Mouse (Mus musculus) adrenal gland, postnatal 25 days (tissue): Measurements from ENCODE around the gene Mgst3. TPM values are rescaled to one million over a fixed set of nuclear protein-coding genes. Genes with fewer than 3 reads are reported as not detected.

Experiments used
- DNase-seq: peaks from one replicate; pipeline ENCODE4 v3.0.0; 2021; ENCODE audit warnings: mixed read lengths
- long read RNA-seq: library from polyadenylated mRNA; stranded (forward); transcript quantifications from one replicate; pipeline ENCODE4 v2.0.0, GENCODE M21; 2021
- total RNA-seq: library from RNA; stranded (reverse); gene quantifications from 2 replicates; pipeline ENCODE4 v1.2.3, GENCODE M21; 2021

Gene Mgst3
- 88.5 and 95.1 TPM in 2 replicates for total RNA-seq
- long read RNA-seq, transcript Mgst3-201 (6 exons, 1,097 nt) = major isoform, 91 of 101 reads
- long read RNA-seq, partial matches to known transcripts = 6 of 101 reads
- long read RNA-seq, other reads (novel, unspliced or antisense) = 4 of 101 reads

GRCm38 (mm10) chr1:167393683-167394492 is at the start of gene Mgst3:
Mgst3 (minus strand) TSS chr1:167393841.
- peak; percentile 96 for DNase-seq

GRCm38 (mm10) chr1:167438231-167438885 is 44.7 kb upstream of the Mgst3 start:
- DNase-seq = no peak

- DNase-seq = no peak
Observed at GRCm38 (mm10) chr1:167437091-167437490, 43.5 kb upstream of the Mgst3 start.

- DNase-seq = no peak
Observed at GRCm38 (mm10) chr1:167436186-167436975, 42.7 kb upstream of the Mgst3 start.

GRCm38 (mm10) chr1:167434931-167435330 is 41.3 kb upstream of the Mgst3 start:
- no peak for DNase-seq

GRCm38 (mm10) chr1:167430976-167431676 is 37.5 kb upstream of the Mgst3 start:
- DNase-seq = no peak

GRCm38 (mm10) chr1:167426681-167427080 is 33.0 kb upstream of the Mgst3 start:
- DNase-seq = no peak

- DNase-seq = no peak
Observed at GRCm38 (mm10) chr1:167425572-167425971, 31.9 kb upstream of the Mgst3 start.

- DNase-seq = peak; percentile 8
Observed at GRCm38 (mm10) chr1:167422501-167423240, 29.0 kb upstream of the Mgst3 start.

GRCm38 (mm10) chr1:167414846-167415245 is 21.2 kb upstream of the Mgst3 start:
- peak; percentile 65 for DNase-seq

GRCm38 (mm10) chr1:167411991-167412715 is 18.5 kb upstream of the Mgst3 start:
- DNase-seq = no peak

GRCm38 (mm10) chr1:167409601-167410000 is 16.0 kb upstream of the Mgst3 start:
- no peak for DNase-seq

- no peak for DNase-seq
Observed at GRCm38 (mm10) chr1:167405237-167405636, 11.6 kb upstream of the Mgst3 start.

GRCm38 (mm10) chr1:167393281-167393680 is 360 bp downstream of the Mgst3 start:
- DNase-seq = no peak

GRCm38 (mm10) chr1:167392687-167393086 is 954 bp downstream of the Mgst3 start:
- no peak for DNase-seq

GRCm38 (mm10) chr1:167392031-167392640 is 1.5 kb downstream of the Mgst3 start:
- DNase-seq = peak; percentile 23

GRCm38 (mm10) chr1:167391241-167391640 is 2.4 kb downstream of the Mgst3 start:
- no peak for DNase-seq

GRCm38 (mm10) chr1:167390381-167390780 is 3.3 kb downstream of the Mgst3 start:
- no peak for DNase-seq

- DNase-seq = no peak
Observed at GRCm38 (mm10) chr1:167389584-167389983, 4.1 kb downstream of the Mgst3 start.

- DNase-seq = no peak
Observed at GRCm38 (mm10) chr1:167388571-167388970, 5.1 kb downstream of the Mgst3 start.
